Mouse (Mus musculus): ENCODE measurements around the gene Ptpn3. TPM values are rescaled to one million over a fixed set of nuclear protein-coding genes. Genes with fewer than 3 reads are reported as not detected.
A peak's percentile ranks its signal among the peaks of the same experiment; 100 is the strongest.

The Ptpn3 gene
- polyA plus RNA-seq, 1 experiment from 2014 or later = 1.8 TPM

DNA sequence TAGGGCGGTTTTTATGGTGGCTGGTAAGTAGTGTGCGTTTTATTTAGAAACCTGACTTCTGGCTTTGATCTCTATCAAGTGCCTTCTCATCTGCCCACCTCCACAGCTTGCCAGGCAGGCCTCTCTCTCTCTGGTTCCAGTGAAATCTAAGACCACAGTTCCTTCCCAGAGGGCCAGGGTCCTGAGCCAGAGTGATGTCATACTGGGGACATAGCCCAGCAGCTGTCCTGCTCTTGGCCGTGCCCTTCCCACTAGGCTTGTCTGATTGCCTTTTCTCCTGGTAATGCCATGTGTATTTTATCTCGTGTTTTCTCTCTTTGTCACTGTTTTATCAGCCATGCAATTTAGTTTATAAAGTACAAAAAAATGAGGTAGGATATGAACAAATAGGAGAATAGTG is 118.1 kb downstream of the Ptpn3 start:
- 54% methylated on average over 4 of the region's 4 CpGs for WGBS
- no peaks in the 10 kb centered on the region for H3K27me3 ChIP-seq (replicated peaks)
- no peaks in the 10 kb centered on the region for H3K36me3 ChIP-seq
- H3K27ac ChIP-seq (replicated peaks) = no peak overlapping the region
- H3K4me2 ChIP-seq = no peak overlapping the region
- H3K4me3 ChIP-seq = no peak overlapping the region
- H3K9me3 ChIP-seq = no peaks in the 10 kb centered on the region
- H3K9ac ChIP-seq = no peak overlapping the region
- peaks cover 9% of the 10 kb centered on the region for H3K4me1 ChIP-seq
- no peak for ATAC-seq (ENCODE audit: extremely low read depth, insufficient number of reproducible peaks, low FRiP score, low TSS enrichment)

DNA sequence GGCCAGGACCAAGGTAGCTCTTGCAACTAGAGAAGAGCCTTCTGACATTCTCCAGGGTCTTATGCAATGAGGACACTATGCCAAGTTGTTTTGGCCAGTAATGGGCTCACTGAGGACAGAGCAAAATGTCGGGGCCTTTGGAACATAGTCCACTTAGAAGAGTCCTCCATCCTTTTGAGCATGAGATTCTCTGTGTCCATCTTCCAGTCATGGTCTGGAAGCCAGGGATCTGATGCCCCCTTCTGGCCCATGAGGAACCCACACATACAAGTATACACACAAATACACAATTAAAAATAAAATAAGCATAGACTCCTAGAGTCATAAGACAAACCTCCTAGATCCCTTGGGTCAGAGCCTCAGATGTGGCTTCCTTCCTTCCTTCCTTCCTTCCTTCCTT is 120.1 kb downstream of the Ptpn3 start:
- Histone ChIP-seq H3K9me3 (no peaks in the 10 kb centered on the region), H3K36me3 (no peaks in the 10 kb centered on the region), H3K4me3 (no peak overlapping the region), H3K4me1 (peaks cover 8% of the 10 kb centered on the region), H3K4me2 (no peak overlapping the region), H3K27ac (replicated peaks) (no peak overlapping the region), H3K9ac (no peak overlapping the region), H3K27me3 (replicated peaks) (no peaks in the 10 kb centered on the region)
- 63% methylated on average over 1 of the region's 1 CpGs for WGBS
- ATAC-seq (ENCODE audit: extremely low read depth, insufficient number of reproducible peaks, low FRiP score, low TSS enrichment) = no peak

DNA sequence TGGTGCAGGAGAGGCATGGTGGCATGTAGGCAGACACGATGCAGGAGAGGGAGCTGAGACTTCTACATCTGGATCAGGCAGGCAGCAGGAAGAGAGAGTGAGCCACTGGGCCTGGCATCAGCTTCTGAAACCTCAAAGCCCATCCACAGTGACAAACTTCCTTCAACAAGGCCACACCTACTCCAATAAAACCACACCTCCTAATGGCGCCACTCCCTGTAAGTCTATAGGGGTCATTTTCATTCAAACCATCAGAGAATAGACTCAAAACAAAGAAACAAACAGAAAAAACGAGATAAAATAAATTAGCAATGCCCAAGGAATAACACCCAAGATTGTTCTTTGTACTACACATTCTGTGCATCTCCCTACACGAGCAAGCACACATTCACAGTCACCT is 122.8 kb downstream of the Ptpn3 start:
- 75% methylated on average over 4 of the region's 4 CpGs for WGBS
- Histone ChIP-seq H3K27ac (replicated peaks) (no peak overlapping the region), H3K36me3 (no peaks in the 10 kb centered on the region), H3K4me2 (no peak overlapping the region), H3K4me3 (no peak overlapping the region), H3K9ac (no peak overlapping the region), H3K4me1 (peaks cover 10% of the 10 kb centered on the region), H3K9me3 (no peaks in the 10 kb centered on the region), H3K27me3 (replicated peaks) (no peaks in the 10 kb centered on the region)
- no peak for ATAC-seq (ENCODE audit: extremely low read depth, insufficient number of reproducible peaks, low FRiP score, low TSS enrichment)

DNA sequence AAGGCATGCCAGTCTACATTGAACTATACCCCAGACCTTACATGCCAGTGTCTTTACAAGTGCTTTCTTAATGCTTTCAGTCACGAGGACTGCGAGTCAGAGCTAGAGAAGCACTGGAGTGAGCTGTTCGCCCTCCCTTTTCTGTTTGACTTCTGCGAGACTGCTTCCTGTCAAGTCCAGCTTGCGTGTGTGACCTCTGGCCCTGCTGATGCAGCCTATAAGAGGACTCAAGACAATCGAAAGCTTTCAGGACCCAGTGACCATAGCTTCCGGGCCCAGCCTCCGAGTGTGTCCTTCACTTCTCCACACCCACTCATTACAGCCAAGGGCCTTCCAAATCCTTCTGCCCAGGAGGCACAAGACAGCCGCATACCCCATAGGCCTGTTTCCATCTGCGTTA is 126.3 kb downstream of the Ptpn3 start:
- ATAC-seq (ENCODE audit: extremely low read depth, insufficient number of reproducible peaks, low FRiP score, low TSS enrichment) = no peak
- WGBS = 58% methylated on average over 10 of the region's 10 CpGs
- Histone ChIP-seq H3K36me3 (no peaks in the 10 kb centered on the region), H3K4me1 (peaks cover 33% of the 10 kb centered on the region), H3K27ac (replicated peaks) (no peak overlapping the region), H3K4me2 (no peak overlapping the region), H3K9ac (0 out of 2 replicates have a peak overlapping the region, but pooled peaks have one; percentile 28), H3K9me3 (no peaks in the 10 kb centered on the region), H3K27me3 (replicated peaks) (no peaks in the 10 kb centered on the region), H3K4me3 (no peak overlapping the region)

DNA sequence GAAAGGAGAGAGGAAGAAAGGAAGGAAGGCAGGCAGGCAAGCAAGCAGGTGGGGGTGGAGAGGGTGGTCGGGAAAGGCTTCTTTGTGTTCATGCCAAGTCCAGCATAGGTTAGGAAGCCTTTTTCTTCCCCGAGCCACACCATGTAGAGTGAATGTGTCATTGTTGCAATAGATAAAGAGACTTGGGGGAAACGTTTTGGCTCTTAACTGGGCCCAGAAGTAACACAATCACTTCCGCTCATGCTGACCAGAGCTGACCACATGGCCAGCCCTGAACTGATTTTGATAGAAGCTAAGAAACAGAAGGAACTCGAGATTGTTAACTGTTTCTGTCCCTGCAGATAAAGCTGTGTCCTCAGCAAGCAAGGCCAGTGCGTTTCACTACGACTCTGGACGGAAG is 128.8 kb downstream of the Ptpn3 start:
- H3K27me3 ChIP-seq (replicated peaks) = no peaks in the 10 kb centered on the region
- no peak overlapping the region for H3K27ac ChIP-seq (replicated peaks)
- H3K9ac ChIP-seq = no peak overlapping the region
- no peaks in the 10 kb centered on the region for H3K36me3 ChIP-seq
- ATAC-seq (ENCODE audit: extremely low read depth, insufficient number of reproducible peaks, low FRiP score, low TSS enrichment) = no peak
- H3K4me3 ChIP-seq = no peak overlapping the region
- 35% methylated on average over 8 of the region's 8 CpGs for WGBS
- H3K9me3 ChIP-seq = no peaks in the 10 kb centered on the region
- H3K4me2 ChIP-seq = no peak overlapping the region
- peaks cover 38% of the 10 kb centered on the region for H3K4me1 ChIP-seq

DNA sequence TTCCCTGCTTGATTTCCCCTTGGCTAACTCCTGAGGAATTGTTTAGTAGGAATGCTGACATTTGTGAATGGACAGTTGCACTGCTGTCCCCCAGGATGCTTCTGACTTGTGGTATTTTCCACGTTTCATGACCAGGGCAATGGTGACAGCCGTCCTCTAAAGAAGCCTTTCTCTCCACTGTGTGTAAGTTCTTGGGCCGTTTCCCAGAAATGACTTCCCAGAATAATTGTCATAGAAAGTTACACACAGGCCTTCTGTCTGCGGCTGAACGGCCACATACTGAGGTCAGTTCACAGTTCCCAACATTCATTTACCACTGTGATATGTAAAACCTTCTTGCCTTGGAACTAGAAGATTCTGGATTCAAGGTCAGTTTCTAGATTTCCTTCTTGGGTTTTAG is 129.8 kb downstream of the Ptpn3 start:
- ATAC-seq (ENCODE audit: extremely low read depth, insufficient number of reproducible peaks, low FRiP score, low TSS enrichment) = no peak
- Histone ChIP-seq H3K36me3 (no peaks in the 10 kb centered on the region), H3K27ac (replicated peaks) (peak overlapping the region; percentile 63), H3K9ac (no peak overlapping the region), H3K4me3 (no peak overlapping the region), H3K9me3 (no peaks in the 10 kb centered on the region), H3K27me3 (replicated peaks) (no peaks in the 10 kb centered on the region), H3K4me1 (peaks cover 43% of the 10 kb centered on the region), H3K4me2 (no peak overlapping the region)
- WGBS = 43% methylated on average over 5 of the region's 5 CpGs

DNA sequence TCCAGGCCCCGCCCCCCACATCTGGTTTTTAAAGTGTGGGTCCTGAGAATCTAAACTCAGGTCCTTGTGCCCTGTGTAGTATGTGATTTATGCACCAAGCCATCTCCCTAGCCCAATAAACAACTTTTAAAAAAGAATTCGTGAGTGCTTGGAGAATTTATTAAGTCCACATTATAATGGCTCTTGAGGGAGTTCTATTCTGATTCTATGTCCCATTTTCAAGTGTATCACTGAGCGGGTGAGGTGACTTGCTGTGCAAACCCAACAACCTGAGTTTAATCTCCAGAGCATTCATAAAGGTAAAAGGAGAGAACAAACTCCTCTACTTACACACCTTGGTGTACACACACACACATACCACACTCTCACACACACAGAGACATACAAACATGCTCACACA is 133.0 kb downstream of the Ptpn3 start:
- WGBS = 75% methylated on average over 3 of the region's 3 CpGs
- H3K9me3 ChIP-seq = no peaks in the 10 kb centered on the region
- no peaks in the 10 kb centered on the region for H3K36me3 ChIP-seq
- no peak for ATAC-seq (ENCODE audit: extremely low read depth, insufficient number of reproducible peaks, low FRiP score, low TSS enrichment)
- H3K27ac ChIP-seq (replicated peaks) = no peak overlapping the region
- H3K4me1 ChIP-seq = peaks cover 33% of the 10 kb centered on the region
- no peaks in the 10 kb centered on the region; the same call in 1 of the 2 replicates for H3K27me3 ChIP-seq (replicated peaks)
- no peak overlapping the region for H3K9ac ChIP-seq
- no peak overlapping the region for H3K4me3 ChIP-seq
- no peak overlapping the region for H3K4me2 ChIP-seq

DNA sequence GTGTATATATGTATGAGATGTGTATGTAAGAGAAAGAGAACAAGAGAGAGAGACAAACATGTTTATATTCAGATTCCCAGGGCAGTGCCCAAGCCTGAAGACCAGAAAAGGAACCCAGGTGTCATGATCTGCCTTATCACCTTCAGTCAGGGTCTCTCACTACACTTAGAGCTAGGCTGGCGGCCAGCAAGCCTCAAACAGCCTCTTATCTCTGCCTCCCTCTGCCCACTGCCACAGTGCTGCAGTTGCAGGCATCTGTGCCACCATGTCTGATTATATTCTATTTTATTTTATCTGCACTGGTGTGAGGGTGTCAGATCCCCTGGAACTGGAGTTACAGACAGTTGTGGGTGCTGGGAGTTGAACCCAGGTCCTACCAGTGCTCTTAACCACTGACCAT is 133.4 kb downstream of the Ptpn3 start:
- no peaks in the 10 kb centered on the region for H3K9me3 ChIP-seq
- H3K4me2 ChIP-seq = no peak overlapping the region
- ATAC-seq (ENCODE audit: extremely low read depth, insufficient number of reproducible peaks, low FRiP score, low TSS enrichment) = no peak
- 33% methylated on average over 1 of the region's 1 CpGs for WGBS
- no peak overlapping the region for H3K9ac ChIP-seq
- H3K4me3 ChIP-seq = no peak overlapping the region
- H3K36me3 ChIP-seq = no peaks in the 10 kb centered on the region
- peaks cover 31% of the 10 kb centered on the region for H3K4me1 ChIP-seq
- H3K27me3 ChIP-seq (replicated peaks) = no peaks in the 10 kb centered on the region; the same call in 1 of the 2 replicates
- H3K27ac ChIP-seq (replicated peaks) = no peak overlapping the region

DNA sequence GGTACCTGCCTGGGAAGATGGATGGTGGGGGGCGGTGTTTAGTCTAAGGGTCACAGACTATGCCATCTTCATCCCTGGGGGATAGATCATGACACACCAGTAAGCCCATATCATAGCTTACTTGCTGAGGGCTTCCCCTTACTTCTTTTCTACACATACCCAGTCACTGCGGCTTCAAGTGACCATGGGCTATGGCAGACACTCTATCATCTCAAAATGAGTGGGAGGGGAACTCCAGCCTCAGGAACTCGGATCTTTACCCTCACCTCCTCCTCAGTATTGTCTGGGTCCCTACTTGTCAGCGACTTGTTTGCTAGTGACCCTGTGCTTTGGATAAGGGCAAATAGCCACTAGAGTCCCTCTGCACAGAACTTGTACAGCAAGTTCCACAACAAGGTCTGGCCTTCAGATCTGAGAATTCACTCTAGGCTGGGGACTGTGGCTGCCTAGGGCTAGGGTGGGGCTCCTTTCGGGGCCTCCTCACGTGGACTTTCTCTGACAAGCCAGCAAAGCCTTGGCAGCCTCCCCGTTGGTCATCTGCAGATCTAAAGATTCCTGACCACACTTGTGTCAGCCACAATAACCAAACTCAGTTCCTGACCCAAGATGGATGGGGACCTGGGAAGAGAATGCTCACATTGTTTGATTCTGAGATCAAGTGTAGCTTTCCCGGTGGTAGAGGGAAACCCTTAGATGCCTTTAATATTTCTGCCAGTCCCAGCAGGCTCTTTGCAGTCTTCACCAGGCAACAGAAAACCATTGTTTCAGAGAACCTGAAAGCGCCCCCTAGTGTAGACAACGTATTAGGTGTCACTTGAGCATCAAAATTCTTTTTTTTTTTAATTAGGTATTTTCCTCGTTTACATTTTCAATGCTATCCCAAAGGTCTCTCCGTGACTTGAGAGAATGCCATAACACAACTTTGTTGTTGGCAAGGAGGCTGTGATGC is 134.4 kb downstream of the Ptpn3 start:
- Histone ChIP-seq H3K36me3 (no peaks in the 10 kb centered on the region), H3K9ac (no peak overlapping the region), H3K4me2 (no peak overlapping the region), H3K27me3 (replicated peaks) (no peaks in the 10 kb centered on the region; the same call in 1 of the 2 replicates), H3K4me3 (no peak overlapping the region), H3K4me1 (peaks cover 21% of the 10 kb centered on the region), H3K27ac (replicated peaks) (no peak overlapping the region), H3K9me3 (no peaks in the 10 kb centered on the region)
- 54% methylated on average over 12 of the region's 12 CpGs for WGBS
- no peak for ATAC-seq (ENCODE audit: extremely low read depth, insufficient number of reproducible peaks, low FRiP score, low TSS enrichment)

DNA sequence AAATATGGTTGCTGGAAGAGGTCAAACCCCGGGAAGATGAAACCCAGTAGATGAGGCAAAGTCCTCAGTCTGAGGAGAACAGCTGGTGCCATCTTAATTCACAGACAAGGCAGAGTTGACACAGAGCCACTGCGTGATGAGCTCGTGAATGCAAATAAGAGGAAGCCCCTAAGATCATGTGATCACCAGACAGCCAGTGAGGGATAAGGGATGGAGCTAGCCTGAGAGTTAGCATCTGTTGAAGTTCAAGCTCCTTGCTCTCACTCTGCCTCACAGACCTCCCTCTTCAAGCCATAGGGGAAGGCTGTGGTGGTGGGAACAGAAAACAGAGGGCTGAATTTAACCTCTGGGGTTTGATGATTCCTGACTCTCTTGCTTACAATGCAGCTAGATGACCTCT is 136.0 kb downstream of the Ptpn3 start:
- Histone ChIP-seq H3K27me3 (replicated peaks) (no peaks in the 10 kb centered on the region; the same call in 1 of the 2 replicates), H3K36me3 (no peaks in the 10 kb centered on the region), H3K27ac (replicated peaks) (no peak overlapping the region), H3K4me1 (peaks cover 10% of the 10 kb centered on the region), H3K9ac (no peak overlapping the region), H3K4me2 (no peak overlapping the region), H3K9me3 (no peaks in the 10 kb centered on the region), H3K4me3 (no peak overlapping the region)
- ATAC-seq (ENCODE audit: extremely low read depth, insufficient number of reproducible peaks, low FRiP score, low TSS enrichment) = no peak
- 57% methylated on average over 3 of the region's 3 CpGs for WGBS

DNA sequence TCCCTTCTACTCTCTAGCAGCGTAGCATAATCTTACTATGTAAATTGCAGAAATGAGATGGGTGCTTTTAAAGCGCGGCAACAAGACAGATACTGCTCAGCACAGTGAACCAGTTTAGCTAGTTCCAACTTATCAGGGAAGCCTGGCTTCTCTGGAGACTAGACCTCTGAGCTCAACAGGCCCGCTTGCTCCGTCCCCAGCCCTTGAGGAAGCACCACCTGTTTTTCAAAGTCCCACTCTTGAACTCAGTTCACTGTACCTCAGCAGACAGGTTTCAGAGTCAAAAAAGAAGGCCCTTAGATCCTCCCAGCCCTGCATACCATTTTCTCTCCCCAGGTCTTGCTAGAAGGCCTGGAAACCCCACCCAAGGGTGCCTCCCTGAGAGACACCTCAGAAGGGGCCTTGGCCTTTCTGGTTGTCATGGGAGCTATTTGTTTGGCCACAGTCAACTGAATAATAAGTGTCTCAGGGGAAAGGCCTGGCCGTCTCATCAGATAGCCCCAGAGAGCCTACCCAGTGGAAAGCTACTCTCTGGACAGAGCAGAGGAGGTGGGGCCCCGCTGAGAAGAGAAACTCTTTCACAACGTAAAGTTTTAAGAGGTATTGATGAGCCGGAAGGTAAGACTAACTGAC is 136.9 kb downstream of the Ptpn3 start:
- Histone ChIP-seq H3K9me3 (no peaks in the 10 kb centered on the region), H3K27ac (replicated peaks) (no peak overlapping the region), H3K36me3 (no peaks in the 10 kb centered on the region), H3K4me2 (no peak overlapping the region), H3K4me3 (no peak overlapping the region), H3K9ac (no peak overlapping the region), H3K27me3 (replicated peaks) (no peaks in the 10 kb centered on the region; the same call in 1 of the 2 replicates), H3K4me1 (peaks cover 10% of the 10 kb centered on the region)
- 75% methylated on average over 9 of the region's 9 CpGs for WGBS
- no peak for ATAC-seq (ENCODE audit: extremely low read depth, insufficient number of reproducible peaks, low FRiP score, low TSS enrichment)

All from heart, embryonic 13.5 days (tissue).